Mouse (Mus musculus) testis, adult 10 weeks (tissue): ENCODE measurements around the gene Phf10. TPM values are rescaled to one million over a fixed set of nuclear protein-coding genes. Genes with fewer than 3 reads are reported as not detected.

Source experiments
- polyA plus RNA-seq: library from polyadenylated mRNA; stranded (reverse); fragments of 350-450 nt; fragmentation: Illumina TruSeq; extraction: RNeasy Lipid Tissue Mini Kit (QIAGEN cat#74804); gene quantifications from one replicate; pipeline ENCODE4 v1.2.3, GENCODE M21; 2014; ENCODE audit warnings: low read depth, low replicate concordance

The Phf10 gene
- 315 TPM for polyA plus RNA-seq

GRCm38 (mm10) chr17:14960951-14961556, at the start of gene Phf10:
TSS of gene Phf10 (minus strand) at chr17:14961273.

GRCm38 (mm10) chr17:15009706-15010413, 48.8 kb upstream of the Phf10 start, which contains the start of gene Gm3435:
TSS of gene Gm3435 (plus strand) at chr17:15010176.

GRCm38 (mm10) chr17:14978362-14979038, 17.4 kb upstream of the Phf10 start, which contains the start of the genes 9030025P20Rik and Gm3417:
TSS of gene 9030025P20Rik (plus strand) at chr17:14978468.
TSS of gene Gm3417 (minus strand) at chr17:14978790.

GRCm38 (mm10) chr17:14943009-14943728, 17.9 kb downstream of the Phf10 start, which contains the start of the genes Wdr27 and 1600012H06Rik:
TSS of gene Wdr27 (minus strand) at chr17:14943158.
TSS of gene 1600012H06Rik (plus strand) at chr17:14943184.

Other genes with a start within 250 kb of the Phf10 start
- 24.1 TPM for gene Wdr27, start 18.1 kb downstream of the Phf10 start, polyA plus RNA-seq
- 22.7 TPM for gene 1600012H06Rik, start 18.1 kb downstream of the Phf10 start, polyA plus RNA-seq
- gene 9030025P20Rik, start 17.2 kb upstream of the Phf10 start, polyA plus RNA-seq, result 8.8 TPM
- gene Gm3417, start 17.5 kb upstream of the Phf10 start, polyA plus RNA-seq, result 4,053 TPM
- gene Gm3435, start 48.9 kb upstream of the Phf10 start, polyA plus RNA-seq, result 9.6 TPM
- 51.4 TPM for gene Ermard, start 79.9 kb upstream of the Phf10 start, polyA plus RNA-seq
- 7,705 TPM for gene Tcte3, start 80.2 kb upstream of the Phf10 start, polyA plus RNA-seq
- gene Gm3448, start 80.3 kb upstream of the Phf10 start, polyA plus RNA-seq, result 38.5 TPM